Mouse (Mus musculus) embryonic fibroblast, embryonic 13.5 days (primary cell): ENCODE measurements around the gene Eva1b.

Experiments
- CTCF ChIP-seq: IDR thresholded peaks from 2 replicates; pipeline ENCODE4 v1.5.1; 2011; ENCODE audit warnings: mild to moderate bottlenecking, control low read depth, low read length, moderate library complexity, borderline replicate concordance; ENCODE audit not compliant: insufficient read depth
- POLR2A ChIP-seq: IDR thresholded peaks from 2 replicates; pipeline ENCODE4 v1.6.1; 2011; ENCODE audit warnings: low read depth, mild to moderate bottlenecking, control low read depth, low read length, moderate library complexity

DNA sequence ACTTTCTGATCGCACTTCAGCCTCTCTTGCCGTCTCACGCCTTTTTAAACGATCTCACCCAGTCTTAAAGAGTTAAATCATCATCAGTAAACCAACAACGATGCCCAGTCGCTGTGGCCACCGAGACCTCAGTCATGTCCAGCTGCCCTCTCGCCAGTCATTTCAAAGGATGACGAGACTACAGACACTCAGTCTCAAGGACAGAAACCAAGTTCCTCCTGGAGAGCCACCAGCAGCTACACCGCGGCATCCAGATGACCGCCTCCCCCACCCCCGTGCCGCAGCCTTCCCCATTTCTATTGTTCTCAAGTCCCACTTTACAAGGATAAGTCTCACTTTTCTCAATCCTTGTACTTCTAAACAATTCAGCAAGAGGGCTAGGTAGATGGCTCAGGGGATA is 5.3 kb downstream of the Eva1b start:
- TF ChIP-seq POLR2A (no peak; the same call in 1 of the 2 replicates), CTCF (no peak)
